Mouse (Mus musculus): ENCODE measurements at regions not wholly inside any gene's neighbourhood (a gene's known extent, or its start where the extent isn't known, plus 50 kb on each side); places are given as distances from the start of the nearest gene placed in this dataset.
A peak's percentile ranks its signal among the peaks of the same experiment; 100 is the strongest.
"Not testable (repeated sequence)": the region's sequence is repeated elsewhere in the genome, so short reads cannot be mapped to it uniquely, and the experiment has no call there.

GRCm38 (mm10) chr12:36943903-36944302 lies 164.4 kb upstream of the Meox2 start:
- no peak for DNase-seq

GRCm38 (mm10) chr12:36945964-36946363 lies 162.4 kb upstream of the Meox2 start:
- DNase-seq = peak; percentile 84

- no peak for DNase-seq
Measured at GRCm38 (mm10) chr12:36947902-36948301, 160.4 kb upstream of the Meox2 start.

- no peak for DNase-seq
Measured at GRCm38 (mm10) chr12:36949096-36949738, 159.1 kb upstream of the Meox2 start.

- no peak for DNase-seq
Measured at GRCm38 (mm10) chr12:36974432-36975094, 133.8 kb upstream of the Meox2 start.

GRCm38 (mm10) chr12:36977141-36977540 lies 131.2 kb upstream of the Meox2 start:
- DNase-seq = no peak

GRCm38 (mm10) chr12:36991135-36991534 lies 117.2 kb upstream of the Meox2 start:
- no peak for DNase-seq

GRCm38 (mm10) chr12:36991970-36992369 lies 116.4 kb upstream of the Meox2 start:
- peak in 1 of 2 experiments; percentile 47 for DNase-seq

- no peak for DNase-seq
Measured at GRCm38 (mm10) chr12:37001401-37001800, 106.9 kb upstream of the Meox2 start.

- peak in 1 of 2 experiments; percentile 29 for DNase-seq
Measured at GRCm38 (mm10) chr12:37005262-37005661, 103.1 kb upstream of the Meox2 start.

GRCm38 (mm10) chr12:37010306-37010705 lies 98.0 kb upstream of the Meox2 start:
- no peak for DNase-seq

- no peak for DNase-seq
Measured at GRCm38 (mm10) chr12:37014401-37014800, 93.9 kb upstream of the Meox2 start.

- not testable (repeated sequence) for DNase-seq
Measured at GRCm38 (mm10) chr12:37014945-37015344, 93.4 kb upstream of the Meox2 start.

- no peak for DNase-seq
Measured at GRCm38 (mm10) chr12:37015474-37016248, 92.7 kb upstream of the Meox2 start.

GRCm38 (mm10) chr12:37047191-37047590 lies 61.1 kb upstream of the Meox2 start:
- DNase-seq = no peak

- DNase-seq = no peak
Measured at GRCm38 (mm10) chr12:37050596-37050995, 57.7 kb upstream of the Meox2 start.

- no peak for DNase-seq
Measured at GRCm38 (mm10) chr12:37057411-37057810, 50.9 kb upstream of the Meox2 start.

All from lung, postnatal 4 days (tissue).